Mouse (Mus musculus) forebrain, embryonic 13.5 days (tissue): ENCODE data around the gene Itgb1bp1. TPM values are rescaled to one million over a fixed set of nuclear protein-coding genes. Genes with fewer than 3 reads are reported as not detected.

Experiments used
- ATAC-seq: fragments of 200-750 bp; cut with Nextera tagmentation; 2 replicates; pipeline ENCODE4 v1.8.0; 2017
- H3K27ac ChIP-seq: fragments of 300-500 bp; sonication (generic); 2 replicates; pipeline ENCODE4 v1.5.1; 2015; ENCODE audit warnings: inconsistent platforms, mild to moderate bottlenecking, moderate library complexity
- H3K27me3 ChIP-seq: fragments of 300-500 bp; sonication (generic); 2 replicates; pipeline ENCODE4 v1.6.1; 2015; ENCODE audit warnings: mild to moderate bottlenecking, inconsistent platforms
- H3K36me3 ChIP-seq: fragments of 300-500 bp; sonication (generic); 2 replicates; pipeline ENCODE4 v1.6.1; 2015; ENCODE audit warnings: mild to moderate bottlenecking, inconsistent platforms; ENCODE audit not compliant: poor library complexity, severe bottlenecking
- H3K4me1 ChIP-seq: fragments of 300-500 bp; sonication (generic); 2 replicates; pipeline ENCODE4 v1.6.1; 2015; ENCODE audit warnings: inconsistent platforms
- H3K4me2 ChIP-seq: fragments of 300-500 bp; sonication (generic); 2 replicates; pipeline ENCODE4 v1.6.1; 2015; ENCODE audit warnings: inconsistent platforms, mild to moderate bottlenecking, moderate library complexity
- H3K4me3 ChIP-seq: fragments of 300-500 bp; sonication (generic); 2 replicates; pipeline ENCODE4 v1.5.1; 2015; ENCODE audit warnings: mild to moderate bottlenecking, inconsistent platforms
- H3K9ac ChIP-seq: fragments of 300-500 bp; sonication (generic); 2 replicates; pipeline ENCODE4 v1.6.1; 2015; ENCODE audit warnings: mild to moderate bottlenecking, inconsistent platforms
- H3K9me3 ChIP-seq: fragments of 300-500 bp; sonication (generic); replicated peaks from 2 replicates; pipeline ENCODE4 v1.6.1; 2016; ENCODE audit warnings: inconsistent platforms
- WGBS: fragments of 180-500 bp; shearing (Covaris S2); methylation state at CpG from one replicate; pipeline ENCODE4 v1.1.7; 2015; 5-methylcytosine and 5-hydroxymethylcytosine counted together
- polyA plus RNA-seq: library from polyadenylated mRNA; unstranded; fragments of >200 nt; fragmentation: Nextera tagmentation; extraction: Ambion mirVana; gene quantifications from 2 replicates; pipeline ENCODE4 v1.2.1, GENCODE M21; 2015

The Itgb1bp1 gene
- polyA plus RNA-seq, 1 experiment from 2014 or later, result 43.2 TPM

DNA sequence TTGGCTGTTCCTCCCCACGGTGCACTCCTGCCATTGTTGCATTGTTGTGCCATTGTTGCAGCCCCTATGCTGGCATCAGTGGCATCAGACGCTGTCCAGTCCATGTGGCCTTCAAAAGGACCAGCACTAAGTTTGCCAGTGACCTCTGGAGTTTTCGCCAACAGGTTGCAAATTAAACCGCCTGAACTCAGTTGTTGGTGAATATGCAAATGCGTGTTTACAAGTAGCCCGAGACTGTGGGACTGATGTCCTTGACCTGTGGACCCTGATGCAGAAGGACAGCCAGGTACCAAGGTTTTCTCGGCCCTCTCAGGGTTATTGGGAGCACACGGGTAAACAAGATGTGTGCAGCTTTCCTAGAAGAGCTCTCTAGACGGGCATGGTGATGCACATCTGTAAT lies 35.1 kb upstream of the Itgb1bp1 start:
- WGBS, result 85% methylated on average over 9 of the region's 9 CpGs
- peaks cover 46% of the 10 kb centered on the region for H3K36me3 ChIP-seq
- no peak for ATAC-seq

DNA sequence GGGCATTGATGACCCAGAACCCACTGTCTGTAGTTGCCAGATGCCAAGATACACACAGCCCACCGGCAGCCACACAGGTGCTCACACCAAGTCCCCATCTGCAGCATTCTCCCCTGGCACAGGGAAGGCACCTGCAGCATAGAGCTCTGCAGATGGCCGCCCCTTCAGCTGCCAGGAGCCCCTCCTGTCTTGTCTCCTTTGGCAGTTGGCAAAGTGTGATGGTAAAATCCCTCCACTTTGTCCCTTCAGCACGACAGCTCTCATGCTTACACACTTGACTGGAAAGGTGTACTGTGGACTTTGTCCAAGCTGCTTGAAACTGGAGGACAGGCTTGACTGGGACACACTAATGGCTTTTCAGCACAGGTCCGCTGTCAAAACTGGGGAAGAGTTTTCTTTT lies 34.2 kb upstream of the Itgb1bp1 start:
- no peaks in the 10 kb centered on the region for H3K27me3 ChIP-seq
- H3K4me3 ChIP-seq, result no peak overlapping the region
- H3K9me3 ChIP-seq, result no peaks in the 10 kb centered on the region
- 86% methylated on average over 4 of the region's 4 CpGs for WGBS
- no peak overlapping the region for H3K4me2 ChIP-seq
- H3K36me3 ChIP-seq, result peaks cover 37% of the 10 kb centered on the region
- no peak overlapping the region for H3K9ac ChIP-seq
- no peak for ATAC-seq
- H3K4me1 ChIP-seq, result peaks cover 12% of the 10 kb centered on the region; the same call in 1 of the 2 replicates
- no peak overlapping the region for H3K27ac ChIP-seq

More for the DNA sequence above, 35.1 kb upstream of the Itgb1bp1 start:
- Histone ChIP-seq H3K4me2 (no peak overlapping the region), H3K27me3 (no peaks in the 10 kb centered on the region), H3K9me3 (no peaks in the 10 kb centered on the region), H3K4me3 (no peak overlapping the region), H3K4me1 (peaks cover 9% of the 10 kb centered on the region; the same call in 1 of the 2 replicates), H3K27ac (no peak overlapping the region), H3K9ac (no peak overlapping the region)

DNA sequence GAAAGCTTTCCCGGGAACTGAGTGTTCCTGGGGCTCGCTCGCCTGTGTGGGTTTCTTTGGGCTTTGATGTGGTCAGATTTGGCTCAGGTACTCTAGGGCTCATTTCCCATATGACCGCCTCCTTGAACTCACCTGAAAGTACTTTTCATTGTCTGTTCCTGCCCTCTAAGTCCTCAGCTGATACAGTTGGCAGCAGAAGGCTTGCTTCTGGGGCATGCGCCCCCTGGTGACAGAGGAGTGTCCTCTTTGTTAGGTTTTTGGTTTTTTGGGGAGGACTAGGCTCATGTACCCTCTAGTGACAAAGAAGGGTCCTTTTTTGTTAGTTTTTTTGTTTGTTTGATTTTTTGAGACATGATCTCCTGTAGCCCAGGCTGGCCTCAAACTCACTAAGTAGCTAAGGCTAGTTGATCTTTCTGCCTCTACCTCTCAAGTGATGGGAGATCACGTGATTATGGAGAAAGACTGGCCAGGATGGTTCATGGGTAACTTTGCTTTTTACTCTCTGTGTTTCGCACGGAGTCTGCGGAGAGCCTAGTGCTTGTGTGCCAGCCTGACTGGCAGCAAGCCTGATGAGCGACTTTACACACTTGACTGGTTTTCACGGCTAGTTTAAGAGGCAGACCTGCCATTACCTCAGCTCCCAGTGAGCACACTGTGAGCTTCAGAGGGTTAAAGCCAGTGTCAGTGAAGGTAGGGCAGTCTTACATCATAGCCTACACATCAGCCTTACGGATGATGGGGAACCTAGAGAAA lies 32.2 kb upstream of the Itgb1bp1 start:
- Histone ChIP-seq H3K36me3 (peaks cover 40% of the 10 kb centered on the region), H3K4me1 (peaks cover 12% of the 10 kb centered on the region; the same call in 1 of the 2 replicates), H3K4me3 (no peak overlapping the region), H3K9me3 (no peaks in the 10 kb centered on the region), H3K9ac (no peak overlapping the region), H3K27me3 (no peaks in the 10 kb centered on the region), H3K27ac (no peak overlapping the region), H3K4me2 (no peak overlapping the region)
- ATAC-seq, result no peak
- 76% methylated on average over 12 of the region's 12 CpGs for WGBS

GRCm38 (mm10) chr12:21316869-21317265 lies 30.8 kb upstream of the Itgb1bp1 start:
- no peak overlapping the region for H3K27ac ChIP-seq
- peaks cover 43% of the 10 kb centered on the region for H3K36me3 ChIP-seq
- no peaks in the 10 kb centered on the region for H3K9me3 ChIP-seq
- peak overlapping the region; percentile 67 for H3K4me3 ChIP-seq
- WGBS, result 26% methylated on average over 7 of the region's 7 CpGs
- H3K27me3 ChIP-seq, result no peaks in the 10 kb centered on the region
- H3K4me2 ChIP-seq, result peak overlapping the region; percentile 73
- H3K9ac ChIP-seq, result peak overlapping the region; percentile 80
- H3K4me1 ChIP-seq, result peaks cover 12% of the 10 kb centered on the region; the same call in 1 of the 2 replicates
- ATAC-seq, result no peak

- H3K27ac ChIP-seq, result no peak within 1 kb of the TSS
These were observed 30.1 kb upstream of the Itgb1bp1 start, which contains the start of gene Iah1 for GRCm38 (mm10) chr12:21315923-21316868. Gene Iah1 (plus strand): TSS chr12:21316389.

DNA sequence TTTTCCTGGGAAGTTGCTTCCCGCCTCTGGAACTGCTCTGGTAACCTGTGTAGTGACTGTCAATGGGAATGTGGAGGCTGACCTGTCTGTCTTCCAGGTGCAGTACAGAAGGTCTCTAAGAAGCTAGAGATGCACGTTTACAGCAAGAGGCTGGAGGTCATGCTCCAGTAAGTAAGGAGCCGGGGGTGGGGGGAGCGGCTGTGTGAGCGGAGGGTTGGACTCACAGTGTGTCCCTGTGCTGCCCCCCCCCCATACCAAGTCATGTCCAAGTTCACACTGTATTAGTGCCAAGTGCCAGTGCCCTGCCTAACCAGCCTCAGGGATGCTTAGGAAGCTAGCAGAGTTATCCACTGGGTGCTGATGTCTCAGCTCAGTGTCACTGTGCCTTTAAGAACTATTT lies 26.1 kb upstream of the Itgb1bp1 start:
- Histone ChIP-seq H3K27me3 (no peaks in the 10 kb centered on the region), H3K36me3 (peaks cover 80% of the 10 kb centered on the region), H3K9ac (no peak overlapping the region), H3K4me2 (no peak overlapping the region), H3K27ac (no peak overlapping the region), H3K4me1 (peaks cover 8% of the 10 kb centered on the region; the same call in 1 of the 2 replicates), H3K9me3 (no peaks in the 10 kb centered on the region), H3K4me3 (no peak overlapping the region)
- 89% methylated on average over 5 of the region's 5 CpGs for WGBS
- ATAC-seq, result no peak

More at GRCm38 (mm10) chr12:21315923-21316868, 30.1 kb upstream of the Itgb1bp1 start, which contains the start of gene Iah1:
- H3K9ac ChIP-seq, result peak within 1 kb of the TSS; percentile 80
- H3K9me3 ChIP-seq, result no peaks in the 10 kb centered on the region
- peak within 1 kb of the TSS; percentile 67 for H3K4me3 ChIP-seq
- ATAC-seq, result peak; percentile 94
- peaks cover 12% of the 10 kb centered on the region; the same call in 1 of the 2 replicates for H3K4me1 ChIP-seq
- peaks cover 50% of the 10 kb centered on the region for H3K36me3 ChIP-seq
- H3K4me2 ChIP-seq, result peak within 1 kb of the TSS; percentile 73
- no peaks in the 10 kb centered on the region for H3K27me3 ChIP-seq
- WGBS, result 3% methylated on average over 47 of the region's 59 CpGs

DNA sequence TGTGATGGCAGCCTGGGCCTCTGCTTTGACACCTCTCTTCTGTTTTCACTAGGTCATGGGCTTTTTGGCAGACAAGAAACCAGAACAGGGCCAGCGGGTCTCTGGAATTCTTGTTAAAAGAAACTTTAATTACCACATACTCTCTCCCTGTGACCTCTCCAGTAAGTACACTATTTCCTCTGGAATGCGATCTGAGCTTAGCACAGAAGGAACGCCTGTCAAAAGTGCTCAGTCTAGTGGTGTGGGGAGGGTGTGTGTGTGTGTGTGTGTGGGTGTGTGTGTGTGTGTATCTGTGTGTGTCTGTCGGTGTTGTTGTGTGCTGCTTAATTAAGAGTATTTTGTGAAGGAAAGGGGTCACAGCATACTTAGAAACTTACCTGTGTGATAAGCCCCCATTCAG lies 20.6 kb upstream of the Itgb1bp1 start:
- 87% methylated on average over 4 of the region's 4 CpGs for WGBS
- no peaks in the 10 kb centered on the region for H3K27me3 ChIP-seq
- ATAC-seq, result no peak
- no peak overlapping the region for H3K4me3 ChIP-seq
- no peaks in the 10 kb centered on the region for H3K4me1 ChIP-seq
- no peak overlapping the region for H3K27ac ChIP-seq
- no peak overlapping the region for H3K9ac ChIP-seq
- peaks cover 94% of the 10 kb centered on the region for H3K36me3 ChIP-seq
- H3K9me3 ChIP-seq, result no peaks in the 10 kb centered on the region
- H3K4me2 ChIP-seq, result no peak overlapping the region

GRCm38 (mm10) chr12:21305741-21306140 lies 19.7 kb upstream of the Itgb1bp1 start:
- Histone ChIP-seq H3K27me3 (no peaks in the 10 kb centered on the region), H3K4me2 (no peak overlapping the region), H3K36me3 (peaks cover 94% of the 10 kb centered on the region), H3K4me3 (no peak overlapping the region), H3K27ac (no peak overlapping the region), H3K4me1 (no peaks in the 10 kb centered on the region), H3K9me3 (no peaks in the 10 kb centered on the region), H3K9ac (no peak overlapping the region)
- no peak for ATAC-seq
- 92% methylated on average over 4 of the region's 4 CpGs for WGBS

DNA sequence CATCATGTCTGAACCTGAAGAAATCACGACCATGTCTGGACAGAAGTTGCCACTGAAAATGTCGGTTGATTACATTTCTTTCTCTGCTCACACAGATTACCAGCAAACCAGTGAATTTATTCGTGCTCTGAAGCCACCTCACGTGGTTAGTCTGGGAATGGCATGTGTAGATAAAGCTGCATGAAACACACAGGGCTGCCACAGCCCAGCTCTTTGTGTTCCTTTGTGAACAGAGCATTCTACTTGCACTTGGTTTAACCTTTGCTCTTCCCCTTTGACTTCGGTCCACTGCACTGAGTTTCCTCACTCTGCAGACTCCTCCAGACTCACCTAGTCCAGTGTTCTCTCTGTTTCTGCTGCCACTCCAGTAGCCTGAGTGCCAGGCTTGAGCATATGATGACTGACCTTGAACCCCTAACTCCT lies 16.3 kb upstream of the Itgb1bp1 start:
- no peak overlapping the region for H3K4me2 ChIP-seq
- no peaks in the 10 kb centered on the region for H3K4me1 ChIP-seq
- peaks cover 90% of the 10 kb centered on the region for H3K36me3 ChIP-seq
- H3K9ac ChIP-seq, result no peak overlapping the region
- 90% methylated on average over 5 of the region's 5 CpGs for WGBS
- no peaks in the 10 kb centered on the region for H3K27me3 ChIP-seq
- H3K27ac ChIP-seq, result no peak overlapping the region
- ATAC-seq, result no peak
- H3K9me3 ChIP-seq, result no peaks in the 10 kb centered on the region
- H3K4me3 ChIP-seq, result no peak overlapping the region

DNA sequence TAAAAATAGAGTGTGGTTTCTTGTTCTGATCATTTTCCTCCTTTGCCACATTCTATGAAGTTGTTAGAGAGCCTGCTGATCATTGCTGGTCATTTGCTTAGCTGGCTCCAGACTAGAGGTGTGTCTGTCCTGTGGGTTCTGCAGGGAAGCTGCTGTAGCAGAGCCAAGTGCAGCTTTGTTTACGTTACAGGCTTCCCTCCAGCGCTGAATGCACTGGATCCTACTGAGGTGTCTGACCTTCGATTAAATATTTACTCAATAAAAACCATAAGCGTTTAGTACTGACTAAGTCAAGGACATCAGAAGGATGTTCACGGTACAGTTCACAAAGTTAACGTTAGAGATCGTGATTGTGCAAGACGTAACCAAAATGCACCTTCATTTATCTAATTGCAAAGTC lies 15.8 kb upstream of the Itgb1bp1 start:
- peaks cover 90% of the 10 kb centered on the region for H3K36me3 ChIP-seq

DNA sequence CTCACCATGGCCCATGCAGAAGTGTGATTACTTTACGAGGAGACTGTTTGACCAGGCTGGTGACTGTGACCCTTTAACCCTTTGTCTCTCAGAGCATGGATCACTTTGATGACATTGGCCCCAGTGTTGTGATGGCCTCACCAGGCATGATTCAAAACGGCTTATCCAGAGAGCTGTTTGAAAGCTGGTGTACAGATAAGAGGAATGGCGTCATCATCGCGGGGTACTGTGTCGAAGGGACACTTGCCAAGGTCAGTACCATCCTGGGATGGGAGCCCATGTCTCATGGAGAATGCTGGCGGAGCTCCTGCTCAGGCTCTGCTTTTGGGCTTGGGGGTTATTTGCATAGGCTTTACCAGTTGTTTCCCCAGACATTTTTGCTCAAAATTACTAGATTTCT lies 15.2 kb upstream of the Itgb1bp1 start:
- H3K4me3 ChIP-seq, result no peak overlapping the region
- 93% methylated on average over 7 of the region's 7 CpGs for WGBS

More for the DNA sequence above, 15.8 kb upstream of the Itgb1bp1 start:
- H3K4me3 ChIP-seq, result no peak overlapping the region
- no peak overlapping the region for H3K9ac ChIP-seq
- WGBS, result 92% methylated on average over 8 of the region's 8 CpGs
- H3K4me2 ChIP-seq, result no peak overlapping the region
- no peaks in the 10 kb centered on the region for H3K27me3 ChIP-seq
- no peak for ATAC-seq
- no peaks in the 10 kb centered on the region for H3K9me3 ChIP-seq
- no peaks in the 10 kb centered on the region for H3K4me1 ChIP-seq
- H3K27ac ChIP-seq, result no peak overlapping the region

GRCm38 (mm10) chr12:21298856-21299255 lies 12.8 kb upstream of the Itgb1bp1 start:
- WGBS, result 96% methylated on average over 11 of the region's 11 CpGs
- Histone ChIP-seq H3K9ac (no peak overlapping the region), H3K9me3 (no peaks in the 10 kb centered on the region), H3K4me2 (no peak overlapping the region), H3K27me3 (no peaks in the 10 kb centered on the region), H3K4me1 (no peaks in the 10 kb centered on the region), H3K36me3 (peaks cover 93% of the 10 kb centered on the region), H3K27ac (no peak overlapping the region), H3K4me3 (no peak overlapping the region)
- ATAC-seq, result no peak

More for the DNA sequence above, 15.2 kb upstream of the Itgb1bp1 start:
- no peaks in the 10 kb centered on the region for H3K27me3 ChIP-seq
- no peak overlapping the region for H3K9ac ChIP-seq
- no peak for ATAC-seq
- no peaks in the 10 kb centered on the region for H3K9me3 ChIP-seq
- no peak overlapping the region for H3K27ac ChIP-seq
- H3K36me3 ChIP-seq, result peaks cover 90% of the 10 kb centered on the region
- no peak overlapping the region for H3K4me2 ChIP-seq
- no peaks in the 10 kb centered on the region for H3K4me1 ChIP-seq
